Mouse (Mus musculus) hindbrain, embryonic 12.5 days (tissue): ENCODE measurements around the gene Mzf1. TPM values are rescaled to one million over a fixed set of nuclear protein-coding genes. Genes with fewer than 3 reads are reported as not detected.
"Not testable (repeated sequence)": the region's sequence is repeated elsewhere in the genome, so short reads cannot be mapped to it uniquely, and the experiment has no call there.

Source experiments
- ATAC-seq: fragments of 200-750 bp; cut with Nextera tagmentation; 2 replicates; pipeline ENCODE4 v1.8.0; 2017; ENCODE audit warnings: moderate TSS enrichment; ENCODE audit not compliant: low FRiP score
- H3K27ac ChIP-seq: fragments of 300-500 bp; sonication (generic); 2 replicates; pipeline ENCODE4 v1.5.1; 2016; ENCODE audit warnings: mild to moderate bottlenecking
- H3K27me3 ChIP-seq: fragments of 300-500 bp; sonication (generic); 2 replicates; pipeline ENCODE4 v1.6.1; 2016; ENCODE audit warnings: mild to moderate bottlenecking
- H3K36me3 ChIP-seq: fragments of 300-500 bp; sonication (generic); 2 replicates; pipeline ENCODE4 v1.6.1; 2016; ENCODE audit warnings: mild to moderate bottlenecking
- H3K4me1 ChIP-seq: fragments of 300-500 bp; sonication (generic); 2 replicates; pipeline ENCODE4 v1.6.1; 2016
- H3K4me2 ChIP-seq: fragments of 300-500 bp; sonication (generic); replicated peaks from 2 replicates; pipeline ENCODE4 v1.6.1; 2016; ENCODE audit warnings: mild to moderate bottlenecking
- H3K4me3 ChIP-seq: fragments of 300-500 bp; sonication (generic); 2 replicates; pipeline ENCODE4 v1.5.1; 2016; ENCODE audit warnings: mild to moderate bottlenecking
- H3K9ac ChIP-seq: fragments of 300-500 bp; sonication (generic); 2 replicates; pipeline ENCODE4 v1.6.1; 2016; ENCODE audit warnings: mild to moderate bottlenecking, moderate library complexity
- H3K9me3 ChIP-seq: fragments of 300-500 bp; sonication (generic); replicated peaks from 2 replicates; pipeline ENCODE4 v1.6.1; 2016; ENCODE audit warnings: mild to moderate bottlenecking
- WGBS: fragments of 180-500 bp; shearing (Covaris S2); methylation state at CpG from one replicate; pipeline ENCODE4 v1.1.7; 2016; 5-methylcytosine and 5-hydroxymethylcytosine counted together
- polyA plus RNA-seq: library from polyadenylated mRNA; unstranded; fragments of >200 nt; fragmentation: Nextera tagmentation; extraction: Ambion mirVana; gene quantifications from 2 replicates; pipeline ENCODE4 v1.2.1, GENCODE M21; 2016

The Mzf1 gene
- polyA plus RNA-seq: 4.9 and 5.7 TPM in 2 replicates

GRCm38 (mm10) chr7:13054287-13055010 is at the start of gene Mzf1:
Gene Mzf1 (minus strand): TSS chr7:13054764.
- Histone ChIP-seq H3K4me2 (peak within 1 kb of the TSS; percentile 47), H3K36me3 (no peaks in the 10 kb centered on the region), H3K9ac (peak within 1 kb of the TSS; percentile 63), H3K4me3 (peak within 1 kb of the TSS; percentile 55), H3K9me3 (no peaks in the 10 kb centered on the region), H3K27ac (peak within 1 kb of the TSS; percentile 94), H3K4me1 (peaks cover 6% of the 10 kb centered on the region; the same call in 1 of the 2 replicates), H3K27me3 (no peaks in the 10 kb centered on the region)
- ATAC-seq: peak; percentile 94
- under 1% methylated on average over 41 of the region's 41 CpGs for whole genome bisulfite sequencing

GRCm38 (mm10) chr7:13095073-13095472 is 40.5 kb upstream of the Mzf1 start, which contains the start of gene Vmn1r85:
Gene Vmn1r85 (minus strand): TSS chr7:13095173.
- ATAC-seq: no peak

GRCm38 (mm10) chr7:13072293-13072692 is 17.7 kb upstream of the Mzf1 start:
- Histone ChIP-seq H3K9me3 (no peaks in the 10 kb centered on the region), H3K27ac (no peak overlapping the region), H3K36me3 (no peaks in the 10 kb centered on the region), H3K27me3 (no peaks in the 10 kb centered on the region), H3K4me1 (no peaks in the 10 kb centered on the region), H3K4me3 (no peak overlapping the region), H3K9ac (no peak overlapping the region), H3K4me2 (no peak overlapping the region)
- WGBS: 54% methylated on average over 5 of the region's 5 CpGs
- ATAC-seq: no peak

More at GRCm38 (mm10) chr7:13095073-13095472, 40.5 kb upstream of the Mzf1 start, which contains the start of gene Vmn1r85:
- H3K4me3 ChIP-seq: no peak within 1 kb of the TSS
- H3K4me2 ChIP-seq: no peak within 1 kb of the TSS
- no peaks in the 10 kb centered on the region for H3K4me1 ChIP-seq
- no peaks in the 10 kb centered on the region for H3K9me3 ChIP-seq
- WGBS: 65% methylated on average over 3 of the region's 3 CpGs
- no peak within 1 kb of the TSS for H3K9ac ChIP-seq
- no peak within 1 kb of the TSS for H3K27ac ChIP-seq
- H3K36me3 ChIP-seq: no peaks in the 10 kb centered on the region
- H3K27me3 ChIP-seq: no peaks in the 10 kb centered on the region

- ATAC-seq, H3K9ac ChIP-seq, H3K4me1 ChIP-seq, H3K27ac ChIP-seq, H3K4me2 ChIP-seq, H3K36me3 ChIP-seq, H3K9me3 ChIP-seq, H3K27me3 ChIP-seq, H3K4me3 ChIP-seq: not testable (repeated sequence)
- 60% methylated on average over 2 of the region's 2 CpGs for WGBS
These were observed 8.8 kb upstream of the Mzf1 start for GRCm38 (mm10) chr7:13063399-13063798.

- Histone ChIP-seq H3K4me3 (no peak overlapping the region), H3K4me2 (no peak overlapping the region), H3K27ac (no peak overlapping the region), H3K36me3 (no peaks in the 10 kb centered on the region), H3K27me3 (no peaks in the 10 kb centered on the region), H3K4me1 (no peaks in the 10 kb centered on the region), H3K9ac (no peak overlapping the region), H3K9me3 (no peaks in the 10 kb centered on the region)
- no peak for ATAC-seq
- 85% methylated on average over 9 of the region's 9 CpGs for WGBS
These were observed 5.0 kb upstream of the Mzf1 start for GRCm38 (mm10) chr7:13059536-13059935.

- peaks cover 6% of the 10 kb centered on the region; the same call in 1 of the 2 replicates for H3K4me1 ChIP-seq
- no peaks in the 10 kb centered on the region for H3K9me3 ChIP-seq
- no peaks in the 10 kb centered on the region for H3K27me3 ChIP-seq
- WGBS: 61% methylated on average over 8 of the region's 8 CpGs
- H3K27ac ChIP-seq: no peak overlapping the region
- H3K9ac ChIP-seq: no peak overlapping the region
- no peak for ATAC-seq
- H3K36me3 ChIP-seq: no peaks in the 10 kb centered on the region
- H3K4me3 ChIP-seq: no peak overlapping the region
- no peak overlapping the region for H3K4me2 ChIP-seq
These were observed 2.5 kb upstream of the Mzf1 start for GRCm38 (mm10) chr7:13056913-13057700.

- 2% methylated on average over 15 of the region's 15 CpGs for WGBS
- no peaks in the 10 kb centered on the region for H3K36me3 ChIP-seq
- peak overlapping the region; percentile 63 for H3K9ac ChIP-seq
- H3K9me3 ChIP-seq: no peaks in the 10 kb centered on the region
- H3K4me1 ChIP-seq: peaks cover 6% of the 10 kb centered on the region; the same call in 1 of the 2 replicates
- peak overlapping the region; percentile 94 for H3K27ac ChIP-seq
- H3K4me3 ChIP-seq: peak overlapping the region; percentile 55
- no peaks in the 10 kb centered on the region for H3K27me3 ChIP-seq
- peak overlapping the region; percentile 47 for H3K4me2 ChIP-seq
- no peak for ATAC-seq
These were observed 640 bp downstream of the Mzf1 start for GRCm38 (mm10) chr7:13053961-13054286.

GRCm38 (mm10) chr7:13053501-13053900 is 1.1 kb downstream of the Mzf1 start:
- Histone ChIP-seq H3K4me3 (peak overlapping the region; percentile 55; the same call in 1 of the 2 replicates), H3K9ac (peak overlapping the region; percentile 63; the same call in 1 of the 2 replicates), H3K9me3 (no peaks in the 10 kb centered on the region), H3K27ac (0 out of 2 replicates have a peak overlapping the region, but pooled peaks have one; percentile 94), H3K36me3 (no peaks in the 10 kb centered on the region), H3K4me1 (peaks cover 6% of the 10 kb centered on the region; the same call in 1 of the 2 replicates), H3K27me3 (no peaks in the 10 kb centered on the region), H3K4me2 (peak overlapping the region; percentile 47)
- ATAC-seq: no peak
- WGBS: 89% methylated on average over 2 of the region's 2 CpGs

- no peak overlapping the region for H3K27ac ChIP-seq
- WGBS: 87% methylated on average over 13 of the region's 13 CpGs
- no peaks in the 10 kb centered on the region for H3K27me3 ChIP-seq
- no peak overlapping the region for H3K4me2 ChIP-seq
- no peaks in the 10 kb centered on the region for H3K9me3 ChIP-seq
- no peaks in the 10 kb centered on the region for H3K36me3 ChIP-seq
- H3K4me1 ChIP-seq: peaks cover 6% of the 10 kb centered on the region; the same call in 1 of the 2 replicates
- no peak for ATAC-seq
- H3K9ac ChIP-seq: no peak overlapping the region
- H3K4me3 ChIP-seq: no peak overlapping the region
These were observed 1.6 kb downstream of the Mzf1 start for GRCm38 (mm10) chr7:13053001-13053400.

GRCm38 (mm10) chr7:13046084-13046483 is 8.5 kb downstream of the Mzf1 start:
- Histone ChIP-seq H3K4me2 (no peak overlapping the region), H3K27me3 (peaks cover 47% of the 10 kb centered on the region), H3K4me3 (no peak overlapping the region), H3K36me3 (no peaks in the 10 kb centered on the region), H3K4me1 (peaks cover 12% of the 10 kb centered on the region), H3K27ac (no peak overlapping the region), H3K9me3 (no peaks in the 10 kb centered on the region), H3K9ac (no peak overlapping the region)
- peak; percentile 49; the same call in 1 of the 2 replicates for ATAC-seq
- WGBS: 8% methylated on average over 2 of the region's 2 CpGs

GRCm38 (mm10) chr7:13044254-13044625 is 10.3 kb downstream of the Mzf1 start:
- Histone ChIP-seq H3K4me1 (peaks cover 13% of the 10 kb centered on the region), H3K4me2 (peak overlapping the region; percentile 85), H3K36me3 (no peaks in the 10 kb centered on the region), H3K9ac (peak overlapping the region; percentile 68), H3K9me3 (no peaks in the 10 kb centered on the region), H3K27me3 (peaks cover 53% of the 10 kb centered on the region), H3K27ac (0 out of 2 replicates have a peak overlapping the region, but pooled peaks have one; percentile 23), H3K4me3 (peak overlapping the region; percentile 46)
- ATAC-seq: peak; percentile 30
- WGBS: 3% methylated on average over 23 of the region's 23 CpGs
